In genomic region chr11:82739006-82739405, GRCm38 (mm10) we compare ENCODE assay signal across 23 mouse cellular contexts. TPM values are rescaled to one million over a fixed set of nuclear protein-coding genes. Genes with fewer than 3 reads are reported as not detected.
DNase-seq lines count a peak whose midpoint lies in the region; ATAC-seq and TF ChIP-seq lines count a peak whose summit lies in the region.
"Had no signal": no experiment of that assay in that cellular context is flagged by ENCODE, and none has a peak within 500 bp of the region (broad histone marks: within the 10 kb centered on the region; RNA-seq: fewer than 3 reads in every experiment).

No protein-coding gene starts in this region.

- DNase-seq in layer of hippocampus, adult 2 months (ENCODE audit: low spot score in 2 of 2), result no peak
- DNase-seq in layer of hippocampus, adult 11-12 months (ENCODE audit: low spot score), result no peak
- peak; percentile 33 for DNase-seq in NIH3T3 (ENCODE audit: low read depth)
- peak; percentile 7 for DNase-seq in splenic B cell, adult 2 months (ENCODE audit: low read depth, low spot score)
- DNase-seq in right cerebral cortex, adult 18-20 months, result no peak
- no peak for DNase-seq in hindbrain, embryonic 14.5 days (ENCODE audit: low spot score)
- DNase-seq: adrenal gland, adult 2 months; cerebellum, adult 11-12 months; cerebellum, postnatal 10 days; gastrocnemius, postnatal 36 days; heart, adult 2 months; right cerebral cortex, postnatal 25 days; spleen, adult 18-20 months; thymus, postnatal 14 days had no signal

- no peaks in the 10 kb centered on the region for H3K79me3 ChIP-seq in C2C12 (ENCODE audit: low read depth)

- no peaks in the 10 kb centered on the region for H3K9me3 ChIP-seq in hindbrain, embryonic 14.5 days (ENCODE audit: control insufficient read depth, low read length)
- H3K9me3 ChIP-seq: embryonic facial prominence, embryonic 10.5 days; hindbrain, embryonic 13.5 days; limb, embryonic 10.5 days; midbrain, embryonic 10.5 days had no signal

- no peak for ATAC-seq in hindbrain, embryonic 14.5 days (ENCODE audit: low FRiP score)
- ATAC-seq: forebrain, embryonic 16.5 days; lung, postnatal 0 days had no signal

- no peak overlapping the region for H3K4me3 ChIP-seq in layer of hippocampus, adult 2 months
- no peak overlapping the region for H3K4me3 ChIP-seq in C2C12 (ENCODE audit: insufficient read depth, poor library complexity, severe bottlenecking)
- no peak overlapping the region for H3K4me3 ChIP-seq in hindbrain, embryonic 14.5 days (replicated peaks; ENCODE audit: low read length)
- H3K4me3 ChIP-seq: embryonic facial prominence, embryonic 10.5 days; heart, adult 2 months; hindbrain, embryonic 13.5 days; limb, embryonic 10.5 days; midbrain, embryonic 10.5 days had no signal

- peak; percentile 29 for TF ChIP-seq CTCF in layer of hippocampus, adult 2 months (conservative IDR thresholded peaks at IDR 0.05)
- no peak for TF ChIP-seq CTCF in C2C12 (IDR thresholded peaks at IDR 0.05; ENCODE audit: control insufficient read depth, insufficient read depth, insufficient read length)

- no peaks in the 10 kb centered on the region for H3K4me1 ChIP-seq in hindbrain, embryonic 14.5 days (replicated peaks; ENCODE audit: control insufficient read depth, insufficient read depth, low read length)
- H3K4me1 ChIP-seq: embryonic facial prominence, embryonic 10.5 days; hindbrain, embryonic 13.5 days; limb, embryonic 10.5 days; midbrain, embryonic 10.5 days had no signal

- H3K36me3 ChIP-seq in C2C12 (ENCODE audit: control insufficient read depth, insufficient read depth), result no peaks in the 10 kb centered on the region
- H3K36me3 ChIP-seq in splenic B cell, adult 2 months (ENCODE audit: control insufficient read depth, insufficient read depth, low read length, poor library complexity, severe bottlenecking), result no peaks in the 10 kb centered on the region
- no peaks in the 10 kb centered on the region for H3K36me3 ChIP-seq in hindbrain, embryonic 14.5 days (replicated peaks; ENCODE audit: control insufficient read depth, insufficient read depth)
- H3K36me3 ChIP-seq: embryonic facial prominence, embryonic 10.5 days; hindbrain, embryonic 13.5 days; limb, embryonic 10.5 days; midbrain, embryonic 10.5 days had no signal

- no peak overlapping the region for H3K27ac ChIP-seq in layer of hippocampus, adult 2 months
- no peak overlapping the region for H3K27ac ChIP-seq in hindbrain, embryonic 14.5 days
- H3K27ac ChIP-seq: embryonic facial prominence, embryonic 10.5 days; heart, adult 2 months; hindbrain, embryonic 13.5 days; limb, embryonic 10.5 days; midbrain, embryonic 10.5 days had no signal

- no peak overlapping the region for H3ac ChIP-seq in C2C12 (ENCODE audit: control insufficient read depth, insufficient read length, low read depth)

- no peak overlapping the region for H3K4me2 ChIP-seq in hindbrain, embryonic 14.5 days (replicated peaks)
- H3K4me2 ChIP-seq: hindbrain, embryonic 13.5 days had no signal

- H3K9ac ChIP-seq in hindbrain, embryonic 14.5 days, result no peak overlapping the region
- H3K9ac ChIP-seq: hindbrain, embryonic 13.5 days had no signal

- H3K79me2 ChIP-seq in C2C12 (ENCODE audit: control insufficient read depth, insufficient read depth), result no peaks in the 10 kb centered on the region

- H3K27me3 ChIP-seq in C2C12 (ENCODE audit: control insufficient read depth, insufficient read depth, insufficient read length), result peaks cover 7% of the 10 kb centered on the region
- no peaks in the 10 kb centered on the region for H3K27me3 ChIP-seq in splenic B cell, adult 2 months (ENCODE audit: control insufficient read depth, insufficient read depth, low read length, poor library complexity, severe bottlenecking)
- H3K27me3 ChIP-seq in hindbrain, embryonic 14.5 days (ENCODE audit: control insufficient read depth, insufficient read depth, low read length), result no peaks in the 10 kb centered on the region
- H3K27me3 ChIP-seq: hindbrain, embryonic 13.5 days had no signal

TF ChIP-seq in C2C12, 6 proteins besides CTCF, POLR2A, EP300 and RAD21:
- no peak for TF ChIP-seq MYOD1 (IDR thresholded peaks at IDR 0.05; ENCODE audit: control insufficient read depth, insufficient read length, low read depth)
- no peak for TF ChIP-seq MAX (IDR thresholded peaks at IDR 0.05)
- no peak for TF ChIP-seq MYOG (IDR thresholded peaks at IDR 0.05; ENCODE audit: control insufficient read depth, extremely low read depth, insufficient read length)
- no peak for TF ChIP-seq CEBPB (IDR thresholded peaks at IDR 0.05; ENCODE audit: low read depth)
- no peak for TF ChIP-seq FOSL1 (IDR thresholded peaks at IDR 0.05; ENCODE audit: insufficient read depth, low read length, poor library complexity, severe bottlenecking)
- peak; percentile 7 for TF ChIP-seq USF1 (IDR thresholded peaks at IDR 0.05; ENCODE audit: low read depth)

RNA-seq across cellular contexts. Expression of gene Cct6b, which starts 25.1 kb away (rescaled TPM):
- total RNA-seq in layer of hippocampus, adult 2 months (2021), result under 1 TPM; 0.18 to 0.44 TPM
- polyA plus RNA-seq in C2C12 (2012; fragmentation: generic; extraction: Trizol), result 0.08 TPM
- 0.09 and 0.14 TPM in 2 replicates for polyA plus RNA-seq in hindbrain, embryonic 14.5 days (2014; fragmentation: Nextera tagmentation; extraction: Ambion mirVana)
- total RNA-seq: monocyte, adult 5-6 weeks; neutrophil, adult 5-6 weeks had no signal

RNA-seq across cellular contexts. Expression of gene Zfp830, which starts 25.1 kb away (rescaled TPM):
- total RNA-seq in layer of hippocampus, adult 2 months (2021), result 10 to 100 TPM; 14.8 to 16.9 TPM
- polyA plus RNA-seq in C2C12 (2012; fragmentation: generic; extraction: Trizol), result 8.6 TPM
- 23.4 and 26.9 TPM in 2 replicates for polyA plus RNA-seq in hindbrain, embryonic 14.5 days (2014; fragmentation: Nextera tagmentation; extraction: Ambion mirVana)

RNA-seq across cellular contexts. Expression of gene Lig3, which starts 41.9 kb away (rescaled TPM):
- total RNA-seq in layer of hippocampus, adult 2 months (2021), result 10 to 100 TPM; 25.3 to 25.7 TPM
- polyA plus RNA-seq in C2C12 (2012; fragmentation: generic; extraction: Trizol), result 14.7 TPM
- polyA plus RNA-seq in hindbrain, embryonic 14.5 days (2014; fragmentation: Nextera tagmentation; extraction: Ambion mirVana), result 26.0 and 35.8 TPM in 2 replicates

Comparison
In these comparisons a context has a peak if more than half of its experiments do, and no peak if none do; other contexts are left out.
1. DNase-seq: peak in NIH3T3 (single experiment) and splenic B cell, adult 2 months (single experiment); none in layer of hippocampus, adult 2 months (0 of 2), layer of hippocampus, adult 11-12 months (single experiment), right cerebral cortex, adult 18-20 months (single experiment) and hindbrain, embryonic 14.5 days (single experiment).